Mouse (Mus musculus) intestine, embryonic 16.5 days (tissue): Measurements from ENCODE around the gene Rad9b. TPM values are rescaled to one million over a fixed set of nuclear protein-coding genes. Genes with fewer than 3 reads are reported as not detected.

Experiments used
- polyA plus RNA-seq: library from polyadenylated mRNA; unstranded; fragments of >200 nt; fragmentation: Nextera tagmentation; extraction: Ambion mirVana; gene quantifications from 2 replicates; pipeline ENCODE4 v1.2.1, GENCODE M21; 2015

Gene Rad9b
- polyA plus RNA-seq, 1 experiment from 2014 or later: 7.4 TPM

Other genes with a start within 250 kb of the Rad9b start
- not detected in 2 replicates for gene Ccdc63, start 213.4 kb downstream of the Rad9b start, polyA plus RNA-seq
- 213 and 215 TPM in 2 replicates for gene Ppp1cc, start 196.0 kb downstream of the Rad9b start, polyA plus RNA-seq
- 5.6 and 5.7 TPM in 2 replicates for gene Hvcn1, start 147.4 kb downstream of the Rad9b start, polyA plus RNA-seq
- gene Tctn1, start 89.8 kb downstream of the Rad9b start, polyA plus RNA-seq: 3.2 and 3.5 TPM in 2 replicates
- 6.8 and 9.9 TPM in 2 replicates for gene Pptc7, start 69.9 kb downstream of the Rad9b start, polyA plus RNA-seq
- gene Vps29, start 136 bp upstream of the Rad9b start, polyA plus RNA-seq: 289 and 291 TPM in 2 replicates
- gene Gpn3, start 17.6 kb upstream of the Rad9b start, polyA plus RNA-seq: 55.0 and 59.2 TPM in 2 replicates
- gene Fam216a, start 18.1 kb upstream of the Rad9b start, polyA plus RNA-seq: 31.8 and 34.0 TPM in 2 replicates
- 161 and 164 TPM in 2 replicates for gene Arpc3, start 37.6 kb upstream of the Rad9b start, polyA plus RNA-seq
- gene Anapc7, start 67.5 kb upstream of the Rad9b start, polyA plus RNA-seq: 35.9 and 40.1 TPM in 2 replicates
- 20.4 and 27.2 TPM in 2 replicates for gene Atp2a2, start 148.0 kb upstream of the Rad9b start, polyA plus RNA-seq